Mouse (Mus musculus): ENCODE data around the gene Hebp1.

Hebp1 gene

GRCm38 (mm10) chr6:135197921-135198532, at the start of gene Hebp1, which contains the start of gene Fam234b:
Hebp1 (minus strand) TSS chr6:135198022.
Fam234b (plus strand) TSS chr6:135197977.
- in situ Hi-C loops (cut with MboI, MseI), result no loop called here

- in situ Hi-C loops (cut with MboI, MseI), result loop anchor here (5.0 kb wide), 3 partner anchors 93 to 582 kb away; no protein-coding TSS in a partner anchor
These were observed 47.8 kb upstream of the Hebp1 start for GRCm38 (mm10) chr6:135245586-135245985.

GRCm38 (mm10) chr6:135240361-135240760, 42.5 kb upstream of the Hebp1 start:
- in situ Hi-C loops (cut with MboI, MseI), result no loop called here

GRCm38 (mm10) chr6:135238211-135238610, 40.4 kb upstream of the Hebp1 start:
- in situ Hi-C loops (cut with MboI, MseI), result loop anchor here (5.0 to 10.0 kb wide), 2 partner anchors 86 to 1557 kb away; no protein-coding TSS in a partner anchor

GRCm38 (mm10) chr6:135237326-135237725, 39.5 kb upstream of the Hebp1 start:
- in situ Hi-C loops (cut with MboI, MseI), result loop anchor here (5.0 to 10.0 kb wide), 2 partner anchors 85 to 1557 kb away; no protein-coding TSS in a partner anchor

- in situ Hi-C loops (cut with MboI, MseI), result loop anchor here (5.0 to 10.0 kb wide), 2 partner anchors 84 to 1558 kb away; no protein-coding TSS in a partner anchor
These were observed 38.8 kb upstream of the Hebp1 start for GRCm38 (mm10) chr6:135236576-135236975.

- in situ Hi-C loops (cut with MboI, MseI), result loop anchor here (5.0 to 10.0 kb wide), 2 partner anchors 83 to 1559 kb away; no protein-coding TSS in a partner anchor
These were observed 37.9 kb upstream of the Hebp1 start for GRCm38 (mm10) chr6:135235742-135236141.

- in situ Hi-C loops (cut with MboI, MseI), result loop anchor here in 1 of 2 experiments (10.0 kb wide), 1 partner anchor 1562 kb away; no protein-coding TSS in a partner anchor
These were observed 34.8 kb upstream of the Hebp1 start for GRCm38 (mm10) chr6:135232443-135233182.

GRCm38 (mm10) chr6:135230586-135230985, 32.8 kb upstream of the Hebp1 start:
- in situ Hi-C loops (cut with MboI, MseI), result loop anchor here in 1 of 2 experiments (10.0 kb wide), 1 partner anchor 1564 kb away; no protein-coding TSS in a partner anchor

- in situ Hi-C loops (cut with MboI, MseI), result no loop called here
These were observed 30.7 kb upstream of the Hebp1 start for GRCm38 (mm10) chr6:135228465-135228941.

- in situ Hi-C loops (cut with MboI, MseI), result no loop called here
These were observed 26.1 kb upstream of the Hebp1 start for GRCm38 (mm10) chr6:135223786-135224416.

GRCm38 (mm10) chr6:135219916-135220315, 22.1 kb upstream of the Hebp1 start:
- in situ Hi-C loops (cut with MboI, MseI), result no loop called here

- in situ Hi-C loops (cut with MboI, MseI), result no loop called here
These were observed 20.5 kb upstream of the Hebp1 start for GRCm38 (mm10) chr6:135218330-135218729.

- in situ Hi-C loops (cut with MboI, MseI), result no loop called here
These were observed 14.8 kb upstream of the Hebp1 start for GRCm38 (mm10) chr6:135212666-135213065.

- in situ Hi-C loops (cut with MboI, MseI), result no loop called here
These were observed 13.3 kb upstream of the Hebp1 start for GRCm38 (mm10) chr6:135211169-135211568.

- in situ Hi-C loops (cut with MboI, MseI), result no loop called here
These were observed 9.1 kb upstream of the Hebp1 start for GRCm38 (mm10) chr6:135206909-135207308.

- in situ Hi-C loops (cut with MboI, MseI), result no loop called here
These were observed 8.0 kb upstream of the Hebp1 start for GRCm38 (mm10) chr6:135205802-135206201.

- in situ Hi-C loops (cut with MboI, MseI), result no loop called here
These were observed 7.0 kb upstream of the Hebp1 start for GRCm38 (mm10) chr6:135204869-135205268.

- in situ Hi-C loops (cut with MboI, MseI), result no loop called here
These were observed 5.9 kb upstream of the Hebp1 start for GRCm38 (mm10) chr6:135203737-135204136.

- in situ Hi-C loops (cut with MboI, MseI), result no loop called here
These were observed 4.8 kb upstream of the Hebp1 start for GRCm38 (mm10) chr6:135202668-135203067.

GRCm38 (mm10) chr6:135200122-135200957, 2.5 kb upstream of the Hebp1 start:
- in situ Hi-C loops (cut with MboI, MseI), result no loop called here
